Mouse (Mus musculus): Measurements from ENCODE around the gene Psmb6.
"Not testable (repeated sequence)": the region's sequence is repeated elsewhere in the genome, so short reads cannot be mapped to it uniquely, and the experiment has no call there.

Gene Psmb6

GRCm38 (mm10) chr11:70525184-70525678, at the start of gene Psmb6:
TSS of gene Psmb6 (plus strand) at chr11:70525367.
- peak; percentile 90 to 97 for DNase-seq

DNA sequence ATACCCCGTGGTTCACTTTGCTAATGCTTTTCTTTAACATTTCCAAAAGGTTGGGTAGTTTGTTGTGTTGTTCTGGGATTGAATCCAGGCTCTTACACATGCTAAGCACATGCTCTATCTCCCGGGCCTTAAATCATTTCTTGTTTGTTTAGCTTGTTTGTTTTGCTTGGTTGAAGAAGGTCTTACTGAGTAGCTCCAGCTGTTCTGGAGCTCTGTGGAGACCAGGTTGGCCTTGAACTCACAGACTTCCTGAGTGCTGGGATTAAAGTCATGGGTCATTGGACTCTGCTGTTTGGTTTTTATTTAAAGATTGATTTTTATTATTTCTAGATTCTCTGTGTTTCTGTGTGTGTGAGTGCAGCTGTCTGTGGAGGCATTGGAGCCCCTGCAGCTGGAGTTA, 39.7 kb upstream of the Psmb6 start:
- DNase-seq: no peak

DNA sequence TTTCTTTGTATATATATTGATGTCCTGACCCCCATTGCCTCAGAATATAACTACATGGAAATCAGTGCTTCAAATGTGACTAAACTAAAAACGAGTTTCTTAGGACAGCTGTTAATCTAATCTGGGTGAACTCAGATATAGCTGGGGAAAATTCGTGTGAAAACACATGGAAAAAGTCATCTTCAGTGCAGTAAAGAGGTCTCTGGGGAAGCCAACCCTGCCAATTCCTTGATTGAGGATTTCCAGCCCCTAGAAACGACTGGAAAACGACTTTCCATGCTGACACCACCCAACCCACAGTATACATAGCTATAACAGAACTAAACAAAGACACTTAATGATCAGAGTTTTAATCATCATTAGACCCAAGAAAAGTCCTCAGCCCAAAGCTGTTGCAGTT, 37.4 kb upstream of the Psmb6 start:
- DNase-seq: no peak

GRCm38 (mm10) chr11:70489138-70489537, 36.0 kb upstream of the Psmb6 start:
- DNase-seq: no peak

DNA sequence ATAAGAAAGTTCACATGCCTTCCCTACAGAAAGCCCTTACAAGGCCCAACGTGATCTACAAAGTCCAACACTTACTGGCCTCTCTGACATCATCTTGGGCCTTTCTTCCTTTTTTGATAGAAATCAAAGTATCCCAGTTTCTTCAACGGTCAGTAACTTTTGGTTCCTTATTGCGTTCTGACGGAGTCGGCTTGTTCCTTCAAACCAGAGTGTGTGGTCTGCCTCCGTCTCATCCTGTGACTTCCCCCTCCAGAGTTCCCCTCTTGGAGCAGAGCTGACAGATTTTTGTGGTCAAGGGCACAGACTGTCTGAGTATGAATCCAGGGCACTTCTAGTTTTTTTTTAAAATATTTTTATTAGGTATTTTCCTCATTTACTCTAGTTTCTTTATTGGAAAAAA, 35.5 kb upstream of the Psmb6 start:
- DNase-seq: no peak

- DNase-seq: peak in 1 of 2 experiments; percentile 18
These were observed 25.3 kb upstream of the Psmb6 start for GRCm38 (mm10) chr11:70499566-70500475.

DNA sequence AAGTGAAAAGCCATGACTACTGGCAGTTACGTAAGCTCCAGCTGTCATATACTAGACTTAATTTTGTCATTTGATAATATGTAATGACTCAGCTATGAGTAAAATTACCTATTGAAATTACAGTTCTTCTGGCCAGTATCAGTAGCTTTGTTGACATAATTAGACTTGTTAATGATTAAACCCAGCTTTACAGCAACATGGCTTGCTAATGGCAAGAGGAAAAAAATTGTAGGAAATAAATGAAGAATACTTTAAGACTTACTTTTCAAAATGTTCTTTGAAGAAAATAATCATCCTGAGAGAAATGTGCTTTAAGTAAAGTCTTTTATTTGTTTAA, 24.7 kb upstream of the Psmb6 start:
- DNase-seq: no peak

DNA sequence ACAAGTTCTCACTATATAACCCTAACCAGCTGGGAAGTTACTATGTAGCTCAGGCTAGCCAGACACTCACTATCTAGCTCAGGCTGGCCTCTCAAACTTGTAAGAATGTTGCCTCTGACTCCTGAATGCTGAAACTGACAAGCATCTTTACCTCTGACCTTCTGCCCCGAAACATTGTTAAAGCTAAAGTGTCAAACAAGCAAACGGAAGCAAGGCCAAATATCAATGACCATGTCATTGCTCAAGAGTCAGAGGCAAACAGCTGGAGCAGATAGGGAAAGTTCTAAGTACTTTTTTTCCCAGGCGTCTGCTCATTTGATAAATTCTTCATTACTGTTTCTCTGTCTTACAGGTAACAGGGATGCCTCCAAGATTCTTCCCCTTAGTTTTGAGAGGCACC, 23.1 kb upstream of the Psmb6 start:
- DNase-seq: no peak

DNA sequence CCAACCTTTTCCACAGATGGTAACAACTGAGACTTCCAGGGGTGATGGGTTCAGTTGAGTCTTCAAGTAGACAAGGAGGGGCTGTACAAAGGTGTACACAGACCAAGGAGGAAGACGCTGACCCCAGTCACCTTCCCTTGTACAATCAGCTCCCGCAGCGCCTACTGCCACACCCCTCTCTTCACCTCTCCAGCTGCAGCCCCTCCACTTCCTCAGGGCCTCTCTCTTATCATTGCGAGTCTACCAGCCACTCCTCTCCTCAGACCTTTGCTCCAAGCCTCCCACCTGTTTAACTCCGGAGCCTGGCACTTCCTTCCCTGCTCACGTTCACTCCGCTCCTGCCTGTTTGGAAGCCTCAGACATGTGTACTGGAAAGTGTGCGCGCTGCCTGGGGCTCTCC, 20.2 kb upstream of the Psmb6 start, which contains the start of gene Tm4sf5:
Gene Tm4sf5, plus strand, starts transcription at position 275 of the 400 bp plus-strand sequence.
- no peak for DNase-seq

DNA sequence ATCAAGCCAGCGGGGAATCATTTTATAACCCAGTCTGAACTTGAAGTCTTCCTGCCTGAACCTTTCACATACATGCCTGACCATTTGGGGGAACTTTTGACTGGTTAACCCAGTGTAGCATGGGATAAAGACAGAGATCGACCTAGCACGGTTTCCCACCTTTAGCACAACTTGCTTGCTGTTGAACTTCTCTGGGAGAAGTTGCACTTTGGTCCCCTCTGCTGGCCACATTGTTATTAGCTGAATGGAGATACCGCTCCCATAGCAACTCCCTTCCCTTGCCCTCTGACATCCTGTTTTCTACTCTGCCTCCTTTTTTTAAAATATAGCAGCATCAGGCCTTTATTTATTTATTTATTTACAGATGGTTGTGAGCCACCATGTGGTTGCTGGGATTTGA, 18.8 kb upstream of the Psmb6 start:
- peak; percentile 32 to 35 for DNase-seq

DNA sequence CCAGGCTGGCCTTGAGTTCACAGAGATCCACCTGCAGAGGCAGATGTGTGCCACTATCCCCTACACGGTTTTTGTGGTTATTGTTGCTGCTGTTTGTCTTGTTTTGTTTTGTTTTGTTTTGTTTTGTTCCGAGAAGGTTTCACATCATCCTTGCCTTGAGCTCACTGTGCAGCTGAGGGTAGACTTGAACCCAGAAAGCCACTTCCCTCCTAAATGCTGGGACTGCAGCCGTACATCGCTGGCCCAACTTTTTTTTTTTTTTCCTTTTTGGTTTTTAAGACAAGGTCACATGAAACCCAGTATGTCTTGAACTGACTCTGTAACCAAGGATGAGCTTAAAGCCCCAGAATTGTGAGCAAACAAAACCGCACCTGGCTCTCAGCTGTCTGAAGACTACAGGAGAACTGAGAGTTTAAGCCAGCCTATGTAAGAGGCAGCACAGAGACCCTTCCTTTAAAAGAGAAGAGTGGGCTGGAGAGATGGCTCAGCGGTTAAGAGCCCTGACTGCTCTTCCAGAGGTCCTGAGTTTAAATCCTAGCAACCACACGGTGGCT, 18.1 kb upstream of the Psmb6 start:
- DNase-seq: no peak

- peak; percentile 51 to 65 for DNase-seq
These were observed 15.2 kb upstream of the Psmb6 start for GRCm38 (mm10) chr11:70509753-70510564.

DNA sequence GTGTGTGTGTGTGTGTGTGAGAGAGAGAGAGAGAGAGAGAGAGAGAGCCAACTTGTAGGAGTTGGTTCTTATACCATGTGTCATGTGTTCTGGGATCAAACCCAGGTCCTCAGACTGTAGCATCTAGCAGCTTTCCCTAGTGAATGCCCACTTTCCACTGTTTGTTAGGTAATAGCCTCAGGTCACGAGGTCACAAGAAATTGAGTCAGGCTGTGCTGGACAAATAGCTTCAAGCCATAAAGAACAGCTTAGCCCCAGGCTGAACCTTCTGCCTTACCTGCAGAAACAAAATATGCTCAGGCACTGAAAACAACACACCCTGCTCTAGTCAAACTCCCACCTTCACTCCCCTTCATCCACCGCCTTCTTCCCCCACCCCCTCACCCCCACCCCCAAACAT, 13.9 kb upstream of the Psmb6 start:
- DNase-seq: no peak

DNA sequence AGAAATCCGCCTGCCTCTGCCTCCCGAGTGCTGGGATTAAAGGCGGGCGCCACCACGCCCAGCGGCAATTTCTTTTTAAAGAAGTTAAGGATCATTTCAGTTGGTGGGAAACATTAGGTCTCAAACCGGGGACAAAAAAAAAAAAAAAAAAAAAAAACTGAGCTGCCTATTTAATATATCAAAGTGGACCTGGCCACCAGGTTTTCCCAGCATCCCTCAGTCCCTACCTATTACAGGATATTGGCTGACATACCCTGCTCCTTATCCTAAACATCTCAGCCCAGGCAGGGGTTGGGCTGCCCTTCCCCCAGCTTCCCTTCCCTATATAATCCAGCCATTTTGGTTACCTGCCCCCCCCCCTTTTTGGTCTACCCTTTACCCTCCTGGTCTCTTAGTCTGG, 13.3 kb upstream of the Psmb6 start:
- DNase-seq: no peak

DNA sequence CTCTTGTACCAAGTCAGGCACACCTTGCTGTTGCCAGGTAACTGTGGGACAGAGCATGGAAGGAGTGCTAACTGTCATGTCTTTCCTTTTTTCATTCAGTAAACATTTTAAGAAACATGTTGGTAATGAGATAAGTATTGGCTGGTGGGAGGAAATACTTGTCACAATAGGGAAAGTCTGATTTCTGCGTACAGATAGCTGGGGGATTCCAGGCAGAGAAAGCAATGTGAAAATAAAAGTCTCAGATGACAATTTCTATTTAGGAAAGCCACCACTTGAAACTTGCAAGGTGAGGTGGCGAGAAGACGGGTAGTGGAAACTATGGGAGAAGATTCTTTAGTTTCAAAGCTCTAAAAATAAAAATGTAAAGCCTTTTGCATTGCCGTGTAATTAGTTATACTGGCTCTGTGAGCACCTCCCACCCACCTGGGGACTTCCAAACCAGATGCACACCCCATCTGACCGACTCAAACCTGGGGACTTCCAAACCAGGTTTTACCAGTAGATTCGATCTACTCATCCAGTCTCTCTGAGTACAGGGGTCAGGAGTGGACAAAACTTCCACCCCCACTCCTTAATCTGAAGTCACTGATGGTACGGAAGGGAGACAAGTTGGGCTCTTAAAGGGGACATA, 12.3 kb upstream of the Psmb6 start:
- no peak for DNase-seq

- no peak for DNase-seq
These were observed 11.6 kb upstream of the Psmb6 start for GRCm38 (mm10) chr11:70513520-70513919.

- no peak for DNase-seq
These were observed 10.9 kb upstream of the Psmb6 start, which contains the start of gene Vmo1 for GRCm38 (mm10) chr11:70514288-70514687. TSS of gene Vmo1 (minus strand) at chr11:70514616.

DNA sequence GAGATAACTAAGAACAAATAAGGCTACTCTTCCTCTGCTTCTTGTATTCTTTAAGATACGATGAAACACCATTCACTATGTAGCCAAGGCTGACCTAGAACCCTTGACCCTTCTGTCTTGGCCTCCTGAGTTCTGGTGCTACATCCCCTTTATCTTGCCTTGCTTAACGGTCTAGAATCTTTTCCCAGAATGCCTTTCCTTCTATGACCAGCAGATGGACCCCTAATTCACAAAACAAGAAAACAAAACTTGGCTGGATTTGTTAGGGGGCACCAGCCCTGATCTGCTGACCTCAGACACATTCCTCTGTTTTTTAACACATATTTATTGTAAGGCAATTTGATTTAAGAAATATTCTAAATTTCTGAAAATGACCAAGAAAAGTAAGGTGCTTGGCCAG, 8.8 kb upstream of the Psmb6 start:
- peak in 1 of 2 experiments; percentile 34 for DNase-seq

GRCm38 (mm10) chr11:70518436-70518835, 6.7 kb upstream of the Psmb6 start:
- DNase-seq: no peak

DNA sequence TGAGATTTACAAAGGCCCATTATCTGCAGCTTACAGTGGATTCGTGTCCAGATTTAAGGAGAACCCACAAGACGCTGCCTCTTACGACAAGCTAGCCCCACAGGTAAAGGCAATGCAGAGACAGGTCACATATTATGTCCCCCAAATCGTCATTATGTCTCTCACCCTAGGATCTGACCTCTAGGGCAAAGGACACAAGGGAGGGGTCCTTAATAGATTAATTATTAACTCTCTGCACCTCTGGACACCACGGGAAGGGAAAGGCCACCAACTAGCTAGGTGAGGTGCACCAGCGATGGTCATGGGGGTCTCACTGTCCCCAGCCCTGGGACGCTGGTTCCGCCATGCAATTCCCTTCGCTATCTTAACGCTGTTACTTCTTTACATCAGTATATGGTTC, 6.2 kb upstream of the Psmb6 start, which contains the start of gene Gltpd2:
Gene Gltpd2, plus strand, starts transcription at position 274 of the 400 bp plus-strand sequence.
- DNase-seq: no peak

GRCm38 (mm10) chr11:70520178-70520769, 4.9 kb upstream of the Psmb6 start:
- peak; percentile 37 to 61 for DNase-seq

GRCm38 (mm10) chr11:70523306-70523989, 1.7 kb upstream of the Psmb6 start:
- not testable (repeated sequence) for DNase-seq
